Mouse (Mus musculus) heart, embryonic 11.5 days (tissue): ENCODE measurements around the gene Gpr158. TPM values are rescaled to one million over a fixed set of nuclear protein-coding genes. Genes with fewer than 3 reads are reported as not detected.

ENCODE experiments used
- ATAC-seq: fragments of 200-750 bp; cut with Nextera tagmentation; replicated peaks from 2 replicates; pipeline ENCODE4 v1.8.0; 2017; ENCODE audit warnings: moderate library complexity; ENCODE audit not compliant: insufficient number of reproducible peaks, low FRiP score, low TSS enrichment
- H3K27ac ChIP-seq: fragments of 300-500 bp; sonication (generic); 2 replicates; pipeline ENCODE4 v1.5.1; 2014; ENCODE audit warnings: mild to moderate bottlenecking, low read depth, low read length
- H3K27me3 ChIP-seq: fragments of 300-500 bp; sonication (generic); 2 replicates; pipeline ENCODE4 v1.6.1; 2014; ENCODE audit warnings: mild to moderate bottlenecking, low read length, mixed read lengths; ENCODE audit not compliant: control insufficient read depth, insufficient read depth
- H3K36me3 ChIP-seq: fragments of 300-500 bp; sonication (generic); 2 replicates; pipeline ENCODE4 v1.6.1; 2014; ENCODE audit warnings: mild to moderate bottlenecking, low read length, moderate library complexity, mixed read lengths; ENCODE audit not compliant: control insufficient read depth, insufficient read depth
- H3K4me1 ChIP-seq: fragments of 300-500 bp; sonication (generic); 2 replicates; pipeline ENCODE4 v1.6.1; 2014; ENCODE audit warnings: low read length; ENCODE audit not compliant: control insufficient read depth, insufficient read depth
- H3K4me2 ChIP-seq: fragments of 300-500 bp; sonication (generic); 2 replicates; pipeline ENCODE4 v1.6.1; 2014; ENCODE audit warnings: mild to moderate bottlenecking, moderate library complexity
- H3K4me3 ChIP-seq: fragments of 300-500 bp; sonication (generic); 2 replicates; pipeline ENCODE4 v1.5.1; 2014; ENCODE audit warnings: low read depth, low read length
- H3K9ac ChIP-seq: fragments of 300-500 bp; sonication (generic); 2 replicates; pipeline ENCODE4 v1.6.1; 2014; ENCODE audit warnings: mild to moderate bottlenecking, low read depth, low read length, moderate library complexity
- H3K9me3 ChIP-seq: fragments of 300-500 bp; sonication (generic); replicated peaks from 2 replicates; pipeline ENCODE4 v1.6.1; 2016; ENCODE audit warnings: low read length; ENCODE audit not compliant: control insufficient read depth
- WGBS: fragments of 180-500 bp; shearing (Covaris S2); extraction: QIAGEN DNeasy Blood & Tissue Kit; methylation state at CpG from one replicate; pipeline ENCODE4 v1.1.7; 2014; ENCODE audit not compliant: insufficient replicate concordance; 5-methylcytosine and 5-hydroxymethylcytosine counted together
- polyA plus RNA-seq: library from polyadenylated mRNA; unstranded; fragments of >200 nt; fragmentation: Nextera tagmentation; extraction: Ambion mirVana; gene quantifications from 2 replicates; pipeline ENCODE4 v1.2.1, GENCODE M21; 2014

The Gpr158 gene
- polyA plus RNA-seq, 1 experiment from 2014 or later: not detected

DNA sequence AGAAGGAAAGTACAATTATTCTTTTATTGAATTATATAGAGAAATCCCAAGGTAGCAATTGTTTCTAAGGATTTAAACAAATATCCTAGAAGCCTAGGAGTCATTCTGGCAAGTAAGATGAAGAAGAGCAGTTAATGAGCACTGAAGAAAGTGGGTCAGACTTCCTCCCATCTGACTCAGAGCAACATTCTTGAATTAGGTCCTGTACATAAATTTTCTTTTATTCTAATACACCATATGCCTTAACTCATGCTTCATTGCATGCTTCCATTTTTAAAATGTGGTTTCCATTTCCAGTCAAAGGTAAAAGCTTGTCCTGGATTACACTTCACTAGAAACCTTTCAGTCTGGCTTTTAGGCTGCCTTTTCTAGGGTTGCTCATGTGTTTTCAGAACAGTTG, 432.7 kb downstream of the Gpr158 start:
- Histone ChIP-seq H3K4me3 (no peak overlapping the region), H3K9ac (no peak overlapping the region), H3K27ac (no peak overlapping the region), H3K27me3 (no peaks in the 10 kb centered on the region), H3K4me1 (no peaks in the 10 kb centered on the region), H3K9me3 (no peaks in the 10 kb centered on the region), H3K4me2 (no peak overlapping the region), H3K36me3 (no peaks in the 10 kb centered on the region)
- no peak for ATAC-seq

DNA sequence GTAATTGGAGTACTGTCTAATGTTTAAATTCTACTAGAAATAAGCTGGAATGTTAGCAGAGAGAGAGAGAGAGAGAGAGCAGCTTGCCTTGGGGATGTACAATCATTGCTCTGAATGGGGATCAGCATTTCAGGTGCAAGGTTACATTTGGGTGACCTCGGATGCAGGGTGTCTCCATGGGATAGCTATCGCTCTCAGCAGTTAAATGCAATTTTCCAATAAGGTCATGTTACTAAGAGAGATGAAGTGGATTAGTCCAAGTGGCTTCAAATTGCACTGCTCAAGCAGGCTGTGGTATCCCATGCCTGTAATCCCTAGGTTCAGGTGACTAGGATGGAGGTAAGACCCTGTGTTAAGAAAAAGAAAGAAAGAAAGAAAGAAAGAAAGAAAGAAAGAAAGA, 441.2 kb downstream of the Gpr158 start:
- Histone ChIP-seq H3K27ac (no peak overlapping the region), H3K36me3 (no peaks in the 10 kb centered on the region), H3K9ac (no peak overlapping the region), H3K4me1 (no peaks in the 10 kb centered on the region), H3K4me2 (no peak overlapping the region), H3K4me3 (no peak overlapping the region), H3K9me3 (no peaks in the 10 kb centered on the region), H3K27me3 (no peaks in the 10 kb centered on the region)
- ATAC-seq: no peak
- 89% methylated on average over 2 of the region's 2 CpGs for WGBS

DNA sequence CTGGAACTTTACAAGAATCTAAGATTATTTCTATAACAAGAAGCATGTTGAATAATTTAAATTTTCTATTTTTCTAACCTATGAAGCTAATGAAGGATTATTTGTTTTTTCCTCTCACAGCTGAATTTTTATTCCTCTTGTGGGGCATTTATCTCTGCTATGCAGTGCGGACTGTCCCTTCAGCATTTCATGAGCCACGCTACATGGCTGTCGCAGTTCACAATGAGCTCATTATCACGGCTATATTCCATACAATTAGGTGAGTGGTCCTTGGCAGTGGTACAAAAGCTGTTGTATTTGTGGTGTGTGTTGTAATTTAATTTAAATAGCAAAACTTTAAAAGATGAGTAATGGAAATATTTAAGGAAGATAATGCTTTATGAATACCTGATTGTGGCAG, 443.1 kb downstream of the Gpr158 start:
- WGBS: 86% methylated on average over 4 of the region's 4 CpGs
- H3K27ac ChIP-seq: no peak overlapping the region

DNA sequence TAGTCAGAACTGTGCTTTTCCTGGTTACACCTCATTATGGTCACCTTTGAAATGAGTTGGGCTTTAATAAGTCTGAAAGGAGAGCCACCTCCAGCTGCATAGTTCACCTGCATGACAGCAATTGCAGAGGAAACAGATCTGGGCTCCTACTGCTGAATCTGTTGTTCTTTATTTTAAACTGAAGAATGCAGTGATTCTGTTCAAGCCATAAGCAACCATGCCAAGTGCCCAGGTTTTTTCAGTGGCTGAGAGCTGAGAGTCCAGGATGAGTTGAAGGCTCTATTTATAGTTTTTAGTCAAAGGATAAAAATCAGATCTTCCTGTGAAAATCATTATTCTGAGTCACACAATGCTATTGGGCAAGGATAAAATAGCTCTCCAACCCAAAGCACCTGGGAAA, 496.7 kb downstream of the Gpr158 start:
- no peak overlapping the region for H3K4me2 ChIP-seq
- no peak overlapping the region for H3K27ac ChIP-seq
- H3K9me3 ChIP-seq: no peaks in the 10 kb centered on the region
- H3K9ac ChIP-seq: no peak overlapping the region
- no peaks in the 10 kb centered on the region for H3K27me3 ChIP-seq
- no peaks in the 10 kb centered on the region for H3K4me1 ChIP-seq
- no peaks in the 10 kb centered on the region for H3K36me3 ChIP-seq
- H3K4me3 ChIP-seq: no peak overlapping the region
- ATAC-seq: no peak

More for the DNA sequence above, 443.1 kb downstream of the Gpr158 start:
- Histone ChIP-seq H3K27me3 (no peaks in the 10 kb centered on the region), H3K9ac (no peak overlapping the region), H3K4me2 (no peak overlapping the region), H3K4me1 (no peaks in the 10 kb centered on the region), H3K9me3 (no peaks in the 10 kb centered on the region), H3K36me3 (no peaks in the 10 kb centered on the region), H3K4me3 (no peak overlapping the region)
- ATAC-seq: no peak

Other genes starting within 250 kb of the Gpr158 start
- gene Enkur, start 162.2 kb upstream of the Gpr158 start, polyA plus RNA-seq: 1.6 and 2.8 TPM in 2 replicates
- 6.9 and 7.3 TPM in 2 replicates for gene Thnsl1, start 161.8 kb upstream of the Gpr158 start, polyA plus RNA-seq